9 mouse cellular contexts compared by ENCODE assay signal in the genomic region with DNA sequence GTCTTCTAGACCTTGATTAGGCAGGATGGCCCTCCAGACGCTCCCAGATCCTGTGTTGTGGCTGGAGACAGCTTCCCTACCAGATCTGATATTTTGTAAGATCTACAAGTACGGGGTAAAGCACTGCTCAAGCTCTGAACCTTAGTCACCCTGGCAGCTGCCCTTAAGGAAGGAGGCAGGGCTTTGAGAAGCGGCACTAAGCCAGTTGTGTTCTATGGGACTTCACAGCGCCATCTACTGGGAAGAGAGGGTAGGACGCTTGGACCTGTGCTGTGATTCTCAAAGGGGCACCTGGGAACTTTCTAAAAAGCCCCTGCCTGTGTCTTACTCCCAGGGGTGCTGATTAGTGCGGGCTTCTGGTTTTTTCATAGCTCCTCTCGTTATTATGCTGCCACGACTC. TPM values are rescaled to one million over a fixed set of nuclear protein-coding genes. Genes with fewer than 3 reads are reported as not detected.
A peak's percentile ranks its signal among the peaks of the same experiment; 100 is the strongest.
DNase-seq lines count a peak whose midpoint lies in the region; TF ChIP-seq lines count a peak whose summit lies in the region.
"Had no signal": no experiment of that assay in that cellular context is flagged by ENCODE, and none has a peak within 500 bp of the region (broad histone marks: within the 10 kb centered on the region; RNA-seq: fewer than 3 reads in every experiment).

No protein-coding gene starts in this region.

- peak; percentile 87 for TF ChIP-seq CTCF in cortical plate, adult 2 months (IDR thresholded peaks at IDR 0.05; ENCODE audit: extremely low read depth, insufficient read depth, low read length)

- no peak for TF ChIP-seq POLR2A in cortical plate, adult 2 months (IDR thresholded peaks at IDR 0.05; ENCODE audit: extremely low read depth, insufficient read depth, low read length)

- H3K4me1 ChIP-seq in cortical plate, adult 2 months (ENCODE audit: control insufficient read depth, insufficient read depth, low read length), result peaks cover 4% of the 10 kb centered on the region

- intact Hi-C loops in left cerebral cortex, postnatal 36 days (cut with DNase I), result loop anchor here (5.0 kb wide), 1 partner anchor 293 kb away; no protein-coding TSS in a partner anchor

- DNase-seq in 3T3-L1 (ENCODE audit: low read depth, low spot score), result peak; percentile 95
- DNase-seq in adrenal gland, adult 18-20 months (ENCODE audit: low spot score in 2 of 2), result peak; percentile 79
- DNase-seq in gastrocnemius, postnatal 10 days, result peak; percentile 83
- DNase-seq in kidney, adult 18-20 months, result peak; percentile 80
- DNase-seq in left cerebral cortex, postnatal 36 days (ENCODE audit: low spot score in 2 of 2), result peak; percentile 66 to 79
- DNase-seq in natural killer cell, adult 2 months (ENCODE audit: low spot score in 2 of 2), result peak; percentile 12 to 28
- peak; percentile 63 for DNase-seq in testis, postnatal 14 days (ENCODE audit: low spot score)

- no peak overlapping the region for H3K27ac ChIP-seq in cortical plate, adult 2 months (ENCODE audit: insufficient read depth, low read length)
- H3K27ac ChIP-seq: embryonic facial prominence, embryonic 13.5 days had no signal

- no peak overlapping the region for H3K4me3 ChIP-seq in cortical plate, adult 2 months (ENCODE audit: insufficient read depth, low read length)
- H3K4me3 ChIP-seq: embryonic facial prominence, embryonic 13.5 days had no signal

RNA-seq across cellular contexts. Expression of a gene that starts 33.3 kb away (rescaled TPM):
- 10 to 100 TPM in 1 of 2 experiments, 1 to 10 TPM in 1; 5.1 to 23.4 TPM for total RNA-seq in adrenal gland, adult 18-20 months (2021)
- 5.2 and 5.3 TPM in 2 replicates for polyA plus RNA-seq in cortical plate, adult 2 months (2012; rRNA removed)
- total RNA-seq in gastrocnemius, postnatal 10 days (2021), result 10 to 100 TPM; 12.7 to 14.0 TPM
- 1 to 10 TPM; 6.2 to 7.9 TPM for total RNA-seq in left cerebral cortex, postnatal 36 days (2021)

Comparison
In these comparisons a context has a peak if more than half of its experiments do, and no peak if none do; other contexts are left out.
1. DNase-seq: peak in every context shown above with its lines; median percentile 95 in 3T3-L1; 83 in gastrocnemius, postnatal 10 days; 80 in kidney, adult 18-20 months; 79 in adrenal gland, adult 18-20 months; 72 in left cerebral cortex, postnatal 36 days; 63 in testis, postnatal 14 days; 20 in natural killer cell, adult 2 months.